Mouse (Mus musculus): ENCODE measurements around the gene Ssh2. TPM values are rescaled to one million over a fixed set of nuclear protein-coding genes. Genes with fewer than 3 reads are reported as not detected.
A peak's percentile ranks its signal among the peaks of the same experiment; 100 is the strongest.

Ssh2 gene
- polyA plus RNA-seq, 1 experiment from 2014 or later: 11.3 TPM

DNA sequence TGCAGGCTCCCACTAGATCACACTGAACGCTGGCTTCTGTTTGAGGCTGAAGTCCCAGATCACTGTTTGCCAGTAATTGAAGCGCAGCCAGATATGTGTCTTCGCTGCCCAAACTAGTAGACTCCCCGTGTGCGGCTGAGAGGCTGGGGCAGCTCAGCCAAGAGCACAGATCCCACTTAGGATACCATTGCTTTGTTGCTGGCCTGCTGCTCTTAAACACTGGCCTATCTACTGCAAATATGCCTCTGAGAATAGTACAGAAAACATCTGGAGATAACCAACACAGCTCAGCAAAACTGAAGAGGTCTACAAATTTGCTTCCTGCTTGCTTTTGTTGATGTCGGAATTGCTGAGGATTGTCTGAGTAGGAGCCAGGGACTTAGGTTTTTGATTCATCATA lies 240.8 kb downstream of the Ssh2 start:
- H3K27me3 ChIP-seq (replicated peaks; ENCODE audit: control insufficient read depth, insufficient read depth, low read length): peaks cover 16% of the 10 kb centered on the region
- no peak for DNase-seq (ENCODE audit: low spot score)
- H3K4me2 ChIP-seq (ENCODE audit: low read depth, low read length): no peak overlapping the region
- H3K9me3 ChIP-seq (ENCODE audit: control insufficient read depth, low read length): no peaks in the 10 kb centered on the region
- no peak overlapping the region for H3K27ac ChIP-seq (replicated peaks; ENCODE audit: low read depth, low read length)
- WGBS: 66% methylated on average over 6 of the region's 6 CpGs
- no peaks in the 10 kb centered on the region for H3K4me1 ChIP-seq (ENCODE audit: control insufficient read depth, insufficient read depth, low read length)
- H3K4me3 ChIP-seq (ENCODE audit: low read depth, low read length): no peak overlapping the region
- ATAC-seq (ENCODE audit: low read depth): no peak
- H3K36me3 ChIP-seq (ENCODE audit: control insufficient read depth, insufficient read depth, low read length): peaks cover 21% of the 10 kb centered on the region
- H3K9ac ChIP-seq (ENCODE audit: low read depth, low read length): no peak overlapping the region

DNA sequence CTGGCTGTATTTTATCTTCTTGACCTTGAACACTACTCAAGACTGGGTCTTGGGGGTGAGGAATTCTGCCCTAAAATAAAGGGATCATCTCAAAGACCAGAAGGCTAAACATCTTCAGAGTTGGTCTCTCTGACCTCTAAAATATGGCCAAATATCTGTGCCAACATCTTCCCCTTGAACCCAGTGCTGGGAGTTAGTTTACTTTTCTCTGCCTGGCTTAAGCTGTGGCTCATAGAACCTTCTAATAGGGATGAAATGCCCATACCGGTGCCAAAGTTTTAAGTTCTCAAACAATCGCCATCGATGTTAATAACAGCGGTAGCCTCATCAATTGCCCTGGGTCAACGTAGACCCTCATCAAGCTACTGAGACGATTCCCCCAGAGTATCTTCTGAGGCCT lies 245.8 kb downstream of the Ssh2 start:
- Histone ChIP-seq H3K27ac (replicated peaks; ENCODE audit: low read depth, low read length) (no peak overlapping the region), H3K36me3 (ENCODE audit: control insufficient read depth, insufficient read depth, low read length) (0 out of 2 replicates have a peak, but pooled peaks cover 4% of the 10 kb centered on the region), H3K9ac (ENCODE audit: low read depth, low read length) (peak overlapping the region; percentile 62), H3K27me3 (replicated peaks; ENCODE audit: control insufficient read depth, insufficient read depth, low read length) (peaks cover 43% of the 10 kb centered on the region), H3K4me1 (ENCODE audit: control insufficient read depth, insufficient read depth, low read length) (no peaks in the 10 kb centered on the region), H3K9me3 (ENCODE audit: control insufficient read depth, low read length) (no peaks in the 10 kb centered on the region), H3K4me2 (ENCODE audit: low read depth, low read length) (peak overlapping the region; percentile 99), H3K4me3 (ENCODE audit: low read depth, low read length) (peak overlapping the region; percentile 55)
- ATAC-seq (ENCODE audit: low read depth) (no peak), DNase-seq (ENCODE audit: low spot score) (no peak)
- WGBS: 3% methylated on average over 6 of the region's 6 CpGs

DNA sequence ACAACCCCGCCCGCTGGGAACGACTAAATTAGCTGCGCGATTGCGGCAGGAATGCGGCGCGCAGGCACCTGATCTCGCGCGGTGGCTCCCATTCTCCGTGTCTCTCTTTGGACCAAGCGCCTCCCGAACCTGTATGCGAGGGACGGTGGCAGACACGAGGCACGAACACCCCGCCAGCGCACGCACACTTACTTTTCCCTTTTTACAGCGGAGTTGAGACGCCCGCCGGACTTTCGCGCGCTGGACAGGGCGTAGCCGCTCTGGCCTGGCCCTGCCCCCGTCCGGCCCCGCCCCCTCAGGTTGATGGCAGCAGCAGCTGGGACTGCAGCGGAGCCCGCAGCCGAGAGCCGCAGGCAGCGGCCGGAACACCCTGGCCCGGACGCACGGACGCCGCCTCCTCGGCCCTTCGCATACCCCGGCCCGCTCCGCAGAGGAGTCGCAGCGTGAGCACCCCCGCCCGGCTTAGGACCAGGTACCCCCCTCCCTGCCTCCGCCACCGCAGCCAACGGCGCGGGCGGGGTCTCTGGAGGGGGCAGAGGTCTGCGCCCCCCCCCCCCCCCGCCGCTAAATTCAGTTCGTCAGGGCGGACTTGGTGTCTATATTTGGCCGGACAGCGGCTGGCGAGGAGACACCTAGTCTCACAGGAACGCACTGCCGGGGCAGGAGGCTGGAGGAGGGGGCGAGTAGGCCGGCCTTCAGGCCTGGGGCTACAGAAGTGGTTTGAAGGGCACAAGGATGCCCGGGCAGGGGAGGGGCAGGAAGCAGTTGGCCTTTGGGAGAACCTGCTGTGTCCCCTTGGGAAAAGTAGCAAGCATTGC lies 246.4 kb downstream of the Ssh2 start, which contains the start of gene Coro6:
Gene Coro6, plus strand, starts transcription at position 129 of the 818 bp plus-strand sequence.
- Histone ChIP-seq H3K9ac (ENCODE audit: low read depth, low read length) (peak within 1 kb of the TSS; percentile 62), H3K4me1 (ENCODE audit: control insufficient read depth, insufficient read depth, low read length) (0 out of 2 replicates have a peak, but pooled peaks cover 3% of the 10 kb centered on the region), H3K36me3 (ENCODE audit: control insufficient read depth, insufficient read depth, low read length) (0 out of 2 replicates have a peak, but pooled peaks cover 3% of the 10 kb centered on the region), H3K4me3 (ENCODE audit: low read depth, low read length) (peak within 1 kb of the TSS; percentile 55), H3K27me3 (replicated peaks; ENCODE audit: control insufficient read depth, insufficient read depth, low read length) (peaks cover 50% of the 10 kb centered on the region), H3K9me3 (ENCODE audit: control insufficient read depth, low read length) (no peaks in the 10 kb centered on the region), H3K27ac (replicated peaks; ENCODE audit: low read depth, low read length) (no peak within 1 kb of the TSS), H3K4me2 (ENCODE audit: low read depth, low read length) (peak within 1 kb of the TSS; percentile 99)
- peak; percentile 51 for DNase-seq (ENCODE audit: low spot score)
- ATAC-seq (ENCODE audit: low read depth): peak; percentile 72
- 1% methylated on average over 41 of the region's 73 CpGs for WGBS

DNA sequence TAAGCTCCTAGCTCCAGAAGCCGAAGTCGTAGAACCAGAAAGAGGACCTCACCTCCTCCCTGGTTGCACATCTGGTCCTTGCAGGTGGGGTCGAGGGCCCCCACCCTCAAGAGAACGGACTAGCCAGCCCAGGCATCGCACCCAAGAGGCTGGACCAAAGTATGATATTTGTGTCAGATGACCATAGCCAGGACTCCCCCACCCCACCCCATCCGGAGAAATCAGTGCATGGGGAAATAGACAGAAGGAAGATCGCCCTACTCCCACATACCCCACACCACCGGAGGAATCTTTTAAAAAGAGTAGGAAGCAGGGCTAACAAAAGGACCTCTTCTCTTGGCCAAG lies 247.0 kb downstream of the Ssh2 start:
- peaks cover 55% of the 10 kb centered on the region for H3K27me3 ChIP-seq (replicated peaks; ENCODE audit: control insufficient read depth, insufficient read depth, low read length)
- H3K4me2 ChIP-seq (ENCODE audit: low read depth, low read length): peak overlapping the region; percentile 99
- no peak overlapping the region for H3K27ac ChIP-seq (replicated peaks; ENCODE audit: low read depth, low read length)
- H3K9ac ChIP-seq (ENCODE audit: low read depth, low read length): no peak overlapping the region
- H3K4me1 ChIP-seq (ENCODE audit: control insufficient read depth, insufficient read depth, low read length): 0 out of 2 replicates have a peak, but pooled peaks cover 3% of the 10 kb centered on the region
- peak overlapping the region; percentile 55 for H3K4me3 ChIP-seq (ENCODE audit: low read depth, low read length)
- ATAC-seq (ENCODE audit: low read depth) (no peak), DNase-seq (ENCODE audit: low spot score) (no peak)
- no peaks in the 10 kb centered on the region for H3K36me3 ChIP-seq (ENCODE audit: control insufficient read depth, insufficient read depth, low read length)
- no peaks in the 10 kb centered on the region for H3K9me3 ChIP-seq (ENCODE audit: control insufficient read depth, low read length)
- 40% methylated on average over 8 of the region's 8 CpGs for WGBS

DNA sequence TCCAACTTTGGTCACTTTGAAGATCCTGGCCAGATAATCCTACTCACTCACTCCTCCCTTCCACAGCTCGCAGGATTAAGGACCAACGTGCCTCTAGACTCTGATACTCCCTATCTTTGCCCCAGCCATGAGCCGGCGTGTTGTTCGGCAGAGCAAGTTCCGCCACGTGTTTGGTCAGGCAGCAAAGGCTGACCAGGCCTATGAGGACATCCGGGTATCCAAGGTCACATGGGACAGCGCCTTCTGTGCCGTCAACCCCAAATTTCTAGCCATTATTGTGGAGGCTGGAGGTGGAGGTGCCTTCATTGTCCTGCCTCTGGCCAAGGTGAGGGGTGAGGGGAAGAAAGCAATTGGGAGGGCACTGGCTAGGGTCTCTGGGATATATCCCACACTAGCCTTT lies 247.7 kb downstream of the Ssh2 start:
- Histone ChIP-seq H3K36me3 (ENCODE audit: control insufficient read depth, insufficient read depth, low read length) (no peaks in the 10 kb centered on the region), H3K9me3 (ENCODE audit: control insufficient read depth, low read length) (no peaks in the 10 kb centered on the region), H3K27ac (replicated peaks; ENCODE audit: low read depth, low read length) (no peak overlapping the region), H3K27me3 (replicated peaks; ENCODE audit: control insufficient read depth, insufficient read depth, low read length) (peaks cover 62% of the 10 kb centered on the region), H3K4me1 (ENCODE audit: control insufficient read depth, insufficient read depth, low read length) (0 out of 2 replicates have a peak, but pooled peaks cover 3% of the 10 kb centered on the region), H3K4me3 (ENCODE audit: low read depth, low read length) (no peak overlapping the region), H3K4me2 (ENCODE audit: low read depth, low read length) (no peak overlapping the region), H3K9ac (ENCODE audit: low read depth, low read length) (no peak overlapping the region)
- ATAC-seq (ENCODE audit: low read depth) (no peak), DNase-seq (ENCODE audit: low spot score) (no peak)
- whole genome bisulfite sequencing: 77% methylated on average over 10 of the region's 10 CpGs

DNA sequence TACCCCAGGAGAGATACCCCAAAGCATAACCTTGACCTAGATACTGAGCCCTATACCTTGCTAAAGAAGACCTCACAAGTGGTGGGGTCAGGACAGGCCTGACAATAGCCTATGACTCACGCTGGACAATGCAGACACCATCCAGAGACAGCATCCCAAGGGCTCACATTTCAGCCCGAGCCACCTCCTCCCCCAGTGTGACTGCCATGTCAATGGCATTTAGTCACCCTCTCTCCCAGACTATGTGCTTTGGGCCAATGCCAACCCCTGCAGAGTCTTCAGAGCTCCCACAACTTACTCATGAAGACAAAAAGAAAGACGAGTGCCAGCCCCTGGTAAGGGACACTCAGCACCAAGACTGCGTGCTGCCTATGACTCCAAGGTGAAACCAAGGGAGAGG lies 248.6 kb downstream of the Ssh2 start:
- no peak overlapping the region for H3K4me3 ChIP-seq (ENCODE audit: low read depth, low read length)
- no peaks in the 10 kb centered on the region for H3K9me3 ChIP-seq (ENCODE audit: control insufficient read depth, low read length)
- H3K27me3 ChIP-seq (replicated peaks; ENCODE audit: control insufficient read depth, insufficient read depth, low read length): peaks cover 63% of the 10 kb centered on the region
- ATAC-seq (ENCODE audit: low read depth) (no peak), DNase-seq (ENCODE audit: low spot score) (peak; percentile 38)
- no peak overlapping the region for H3K9ac ChIP-seq (ENCODE audit: low read depth, low read length)
- H3K4me1 ChIP-seq (ENCODE audit: control insufficient read depth, insufficient read depth, low read length): 0 out of 2 replicates have a peak, but pooled peaks cover 3% of the 10 kb centered on the region
- no peaks in the 10 kb centered on the region for H3K36me3 ChIP-seq (ENCODE audit: control insufficient read depth, insufficient read depth, low read length)
- WGBS: 40% methylated on average over 4 of the region's 4 CpGs
- no peak overlapping the region for H3K4me2 ChIP-seq (ENCODE audit: low read depth, low read length)
- no peak overlapping the region for H3K27ac ChIP-seq (replicated peaks; ENCODE audit: low read depth, low read length)

DNA sequence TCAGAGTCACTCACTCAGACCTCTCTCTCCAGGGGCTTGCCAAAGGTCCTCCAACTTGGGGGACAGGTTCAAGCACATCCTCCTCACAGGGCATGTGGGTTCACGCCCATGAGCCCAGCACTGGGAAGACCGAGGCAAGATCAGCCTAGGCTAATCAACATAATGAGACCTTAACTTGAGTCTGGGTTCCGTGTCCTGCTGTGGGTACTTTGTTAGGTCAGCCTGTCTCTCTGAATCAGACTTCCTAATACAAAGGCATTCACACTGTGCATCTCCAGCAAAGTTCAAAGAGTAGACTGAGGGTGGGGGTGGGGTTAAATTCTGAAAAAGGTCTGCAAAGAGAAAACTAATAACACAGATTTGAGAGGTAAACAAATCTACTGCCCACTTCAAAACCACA lies 249.0 kb downstream of the Ssh2 start:
- Histone ChIP-seq H3K27me3 (replicated peaks; ENCODE audit: control insufficient read depth, insufficient read depth, low read length) (peaks cover 63% of the 10 kb centered on the region), H3K27ac (replicated peaks; ENCODE audit: low read depth, low read length) (no peak overlapping the region), H3K9me3 (ENCODE audit: control insufficient read depth, low read length) (no peaks in the 10 kb centered on the region), H3K4me3 (ENCODE audit: low read depth, low read length) (no peak overlapping the region), H3K36me3 (ENCODE audit: control insufficient read depth, insufficient read depth, low read length) (no peaks in the 10 kb centered on the region), H3K9ac (ENCODE audit: low read depth, low read length) (no peak overlapping the region), H3K4me1 (ENCODE audit: control insufficient read depth, insufficient read depth, low read length) (0 out of 2 replicates have a peak, but pooled peaks cover 3% of the 10 kb centered on the region), H3K4me2 (ENCODE audit: low read depth, low read length) (no peak overlapping the region)
- 70% methylated on average over 3 of the region's 3 CpGs for WGBS
- no peak for ATAC-seq (ENCODE audit: low read depth)
- DNase-seq (ENCODE audit: low spot score): no peak

DNA sequence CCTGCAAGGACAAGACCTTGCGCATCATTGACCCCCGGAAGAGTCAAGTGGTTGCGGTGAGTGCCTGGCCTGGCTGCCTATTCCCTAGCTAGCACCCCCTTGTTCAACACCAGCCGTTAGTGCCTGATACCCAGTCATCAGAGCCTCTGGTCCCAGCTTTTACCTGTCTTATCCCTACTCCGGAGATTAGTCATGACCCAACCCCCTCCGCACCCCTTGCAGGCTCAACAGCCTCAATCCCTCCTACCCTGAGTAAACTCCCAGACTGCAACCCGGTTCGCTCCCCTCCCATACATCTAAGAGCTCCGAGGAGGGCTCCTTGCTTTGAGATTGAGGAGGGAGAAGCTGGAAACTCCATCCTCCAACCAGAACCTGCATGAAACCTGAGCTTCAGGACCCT lies 250.5 kb downstream of the Ssh2 start:
- no peak for ATAC-seq (ENCODE audit: low read depth)
- H3K27ac ChIP-seq (replicated peaks; ENCODE audit: low read depth, low read length): no peak overlapping the region
- H3K4me1 ChIP-seq (ENCODE audit: control insufficient read depth, insufficient read depth, low read length): 0 out of 2 replicates have a peak, but pooled peaks cover 3% of the 10 kb centered on the region
- peaks cover 50% of the 10 kb centered on the region for H3K27me3 ChIP-seq (replicated peaks; ENCODE audit: control insufficient read depth, insufficient read depth, low read length)
- peaks cover 9% of the 10 kb centered on the region for H3K36me3 ChIP-seq (ENCODE audit: control insufficient read depth, insufficient read depth, low read length)
- no peak overlapping the region for H3K4me3 ChIP-seq (ENCODE audit: low read depth, low read length)
- no peak overlapping the region for H3K9ac ChIP-seq (ENCODE audit: low read depth, low read length)
- DNase-seq (ENCODE audit: low spot score): no peak
- whole genome bisulfite sequencing: 27% methylated on average over 9 of the region's 9 CpGs
- H3K9me3 ChIP-seq (ENCODE audit: control insufficient read depth, low read length): no peaks in the 10 kb centered on the region
- peak overlapping the region; percentile 26; the same call in 1 of the 2 replicates for H3K4me2 ChIP-seq (ENCODE audit: low read depth, low read length)
